Mouse (Mus musculus) layer of hippocampus, adult 18-20 months (tissue): ENCODE measurements around the gene Zbtb2. TPM values are rescaled to one million over a fixed set of nuclear protein-coding genes. Genes with fewer than 3 reads are reported as not detected.

Experiments used
- DNase-seq, 2 experiments: peaks; one replicate each; pipeline ENCODE4 v3.0.0; 2022; ENCODE audit warnings: low spot score in 2 of 2
- total RNA-seq, 2 experiments: library from RNA; stranded (reverse); gene quantifications; 2 replicates each; pipeline ENCODE4 v1.2.3; 2021

Gene Zbtb2
- total RNA-seq, 2 experiments from 2014 or later = 15.0 to 15.3 TPM

- peak; percentile 88 to 96 for DNase-seq
Observed at GRCm38 (mm10) chr10:4386609-4387591, 1.0 kb downstream of the Zbtb2 start.

DNA sequence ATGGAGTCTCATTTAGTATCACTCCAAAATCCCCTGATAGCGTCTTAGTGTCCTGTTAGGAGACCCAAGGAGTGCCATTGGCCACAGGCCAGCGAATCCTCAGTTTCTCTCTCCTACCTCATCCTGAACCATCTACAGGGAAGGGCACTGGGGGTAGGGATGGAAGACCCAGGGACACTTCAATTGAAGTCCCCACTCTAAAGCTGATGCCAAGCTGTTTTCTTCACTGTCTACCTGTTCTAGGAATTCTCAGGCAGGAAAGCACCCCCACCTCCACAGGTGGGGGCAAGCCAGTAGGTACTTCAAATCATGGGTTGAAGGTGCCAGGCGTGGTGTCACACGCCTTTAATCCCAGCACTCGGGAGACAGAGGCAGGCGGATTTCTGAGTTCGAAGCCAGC lies 3.7 kb downstream of the Zbtb2 start:
- no peak for DNase-seq

GRCm38 (mm10) chr10:4380748-4381147 lies 7.2 kb downstream of the Zbtb2 start:
- DNase-seq = no peak

DNA sequence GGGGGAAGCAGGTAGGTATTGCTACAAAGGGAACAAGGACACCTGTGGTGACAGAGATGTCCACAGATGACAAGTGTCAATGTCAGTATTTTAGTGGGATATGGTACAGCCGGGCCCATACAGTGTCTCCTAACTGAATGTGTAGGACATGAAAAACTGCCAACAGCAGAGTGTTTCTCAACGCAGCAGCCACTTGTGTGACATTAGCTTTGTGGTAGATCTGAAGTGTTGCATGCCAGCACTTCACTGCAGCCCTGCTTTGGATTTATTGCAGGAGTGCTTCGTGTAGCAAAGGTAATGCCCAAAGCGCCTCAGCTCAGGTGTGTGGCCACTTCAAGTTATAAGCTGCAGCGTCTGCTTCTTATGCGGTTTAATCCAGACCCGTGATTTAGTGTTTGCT lies 11.0 kb downstream of the Zbtb2 start:
- no peak for DNase-seq

DNA sequence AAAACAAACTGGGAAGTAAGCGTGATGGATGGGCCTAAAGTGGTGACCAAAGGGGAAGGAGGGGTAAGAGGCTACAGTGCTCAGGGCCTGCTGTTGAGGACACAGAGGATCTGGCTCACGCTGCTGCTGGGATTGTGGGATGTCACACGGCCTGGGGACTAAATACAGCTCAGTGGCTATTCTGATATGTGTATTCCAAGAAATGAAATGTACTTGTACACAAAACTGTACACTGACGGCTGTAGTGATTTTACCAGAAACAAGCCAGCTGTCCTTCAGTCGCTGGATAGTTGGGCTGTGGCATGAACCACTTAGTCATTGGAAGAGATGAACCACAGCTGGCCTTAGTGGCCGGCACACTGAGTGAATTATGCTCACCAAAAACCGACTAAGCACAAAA lies 11.4 kb downstream of the Zbtb2 start:
- no peak for DNase-seq

- DNase-seq = no peak
Observed at GRCm38 (mm10) chr10:4375267-4375666, 12.6 kb downstream of the Zbtb2 start.

- DNase-seq = no peak
Observed at GRCm38 (mm10) chr10:4374734-4375133, 13.2 kb downstream of the Zbtb2 start.

DNA sequence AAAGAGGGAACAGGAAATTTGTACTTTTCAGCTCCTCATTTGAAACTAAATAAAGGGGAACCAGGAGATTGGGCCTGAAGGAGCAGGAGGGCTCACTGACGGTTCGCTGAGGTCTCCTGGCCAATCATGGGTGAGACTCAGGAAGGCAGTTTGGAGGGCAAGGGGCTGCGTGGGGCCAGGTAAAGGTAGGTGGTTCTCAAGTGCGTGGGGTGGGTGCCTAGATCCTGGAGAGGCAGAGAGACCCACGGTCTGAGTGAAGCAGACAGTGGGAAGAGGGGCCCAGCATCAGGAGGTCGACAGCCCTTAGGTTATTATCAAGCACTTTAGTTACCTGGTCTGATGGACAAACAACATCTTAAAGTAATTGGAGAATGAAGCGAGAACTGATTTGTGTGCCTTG lies 13.7 kb downstream of the Zbtb2 start:
- no peak for DNase-seq

GRCm38 (mm10) chr10:4373558-4373957 lies 14.3 kb downstream of the Zbtb2 start:
- DNase-seq = no peak

GRCm38 (mm10) chr10:4372011-4372410 lies 15.9 kb downstream of the Zbtb2 start:
- peak in 1 of 2 experiments; percentile 75 for DNase-seq

DNA sequence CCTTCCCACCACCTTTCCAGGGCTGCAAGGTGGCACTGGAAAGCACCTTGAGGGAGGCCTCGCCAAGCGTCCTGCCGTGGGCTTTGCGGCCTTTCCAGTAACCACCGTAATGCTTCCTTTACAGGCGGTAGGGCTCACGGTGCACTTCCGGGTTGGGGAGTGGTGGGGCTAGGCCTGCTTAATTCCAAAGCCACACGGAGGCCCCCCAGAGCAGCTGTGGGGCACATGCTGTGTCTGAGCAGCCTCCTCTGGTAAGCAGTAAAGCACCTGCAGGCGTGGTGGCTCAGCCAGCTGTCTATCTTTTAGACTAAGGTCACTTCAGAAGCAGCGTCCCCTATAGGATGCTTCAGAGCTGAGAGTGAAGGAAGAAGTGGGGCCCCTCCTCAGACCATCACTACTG lies 17.8 kb downstream of the Zbtb2 start:
- no peak for DNase-seq

GRCm38 (mm10) chr10:4364618-4365017 lies 23.3 kb downstream of the Zbtb2 start:
- no peak for DNase-seq

DNA sequence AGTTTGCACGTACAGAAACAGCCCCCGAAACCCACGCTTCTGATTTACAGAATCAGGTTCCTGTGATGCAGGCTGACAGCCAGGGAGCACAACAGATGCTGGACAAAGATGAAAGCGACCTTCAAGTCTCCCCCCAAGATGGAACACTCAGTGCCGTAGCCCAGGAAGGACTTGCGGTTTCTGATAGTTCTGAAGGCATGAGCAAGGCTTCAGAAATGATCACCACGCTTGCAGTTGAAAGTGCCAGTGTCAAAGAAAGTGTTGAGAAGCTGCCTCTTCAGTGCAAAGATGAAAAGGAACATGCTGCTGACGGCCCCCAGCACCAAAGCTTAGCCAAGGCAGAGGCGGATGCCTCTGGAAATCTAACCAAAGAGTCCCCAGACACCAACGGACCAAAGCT lies 30.5 kb downstream of the Zbtb2 start:
- DNase-seq = no peak

DNA sequence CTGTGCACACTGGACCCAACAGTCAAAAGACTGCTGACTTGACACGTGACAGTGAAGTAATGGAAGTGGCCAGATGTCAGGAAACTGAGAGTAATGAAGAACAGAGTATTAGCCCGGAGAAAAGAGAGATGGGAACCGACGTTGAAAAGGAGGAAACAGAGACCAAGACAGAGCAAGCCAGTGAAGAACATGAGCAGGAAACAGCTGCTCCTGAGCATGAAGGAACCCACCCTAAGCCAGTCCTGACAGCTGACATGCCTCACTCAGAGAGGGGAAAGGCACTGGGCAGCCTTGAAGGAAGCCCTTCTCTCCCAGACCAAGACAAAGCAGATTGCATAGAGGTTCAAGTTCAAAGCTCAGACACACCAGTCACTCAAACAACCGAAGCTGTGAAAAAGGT lies 31.3 kb downstream of the Zbtb2 start:
- no peak for DNase-seq

GRCm38 (mm10) chr10:4355882-4356451 lies 31.9 kb downstream of the Zbtb2 start:
- no peak for DNase-seq

- DNase-seq = no peak
Observed at GRCm38 (mm10) chr10:4354371-4355260, 33.3 kb downstream of the Zbtb2 start.

GRCm38 (mm10) chr10:4347591-4347990 lies 40.3 kb downstream of the Zbtb2 start:
- no peak for DNase-seq

DNA sequence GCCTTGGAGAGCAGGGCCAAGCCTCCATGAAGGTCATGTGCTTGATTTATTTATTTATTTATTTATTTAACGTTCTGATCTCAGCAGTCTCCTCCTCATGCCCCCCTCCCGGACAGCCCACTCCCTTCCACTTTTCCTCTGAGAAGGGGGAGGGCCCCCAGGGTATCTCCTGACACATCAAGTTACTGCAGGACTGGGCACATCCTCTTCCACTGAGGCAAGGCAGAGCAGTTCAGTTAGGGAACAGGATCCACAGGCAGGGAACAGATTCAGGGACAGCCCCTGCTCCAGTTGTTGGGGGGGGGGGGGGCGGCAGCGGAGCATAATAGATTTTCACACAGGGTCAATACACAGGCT lies 40.8 kb downstream of the Zbtb2 start:
- no peak for DNase-seq

DNA sequence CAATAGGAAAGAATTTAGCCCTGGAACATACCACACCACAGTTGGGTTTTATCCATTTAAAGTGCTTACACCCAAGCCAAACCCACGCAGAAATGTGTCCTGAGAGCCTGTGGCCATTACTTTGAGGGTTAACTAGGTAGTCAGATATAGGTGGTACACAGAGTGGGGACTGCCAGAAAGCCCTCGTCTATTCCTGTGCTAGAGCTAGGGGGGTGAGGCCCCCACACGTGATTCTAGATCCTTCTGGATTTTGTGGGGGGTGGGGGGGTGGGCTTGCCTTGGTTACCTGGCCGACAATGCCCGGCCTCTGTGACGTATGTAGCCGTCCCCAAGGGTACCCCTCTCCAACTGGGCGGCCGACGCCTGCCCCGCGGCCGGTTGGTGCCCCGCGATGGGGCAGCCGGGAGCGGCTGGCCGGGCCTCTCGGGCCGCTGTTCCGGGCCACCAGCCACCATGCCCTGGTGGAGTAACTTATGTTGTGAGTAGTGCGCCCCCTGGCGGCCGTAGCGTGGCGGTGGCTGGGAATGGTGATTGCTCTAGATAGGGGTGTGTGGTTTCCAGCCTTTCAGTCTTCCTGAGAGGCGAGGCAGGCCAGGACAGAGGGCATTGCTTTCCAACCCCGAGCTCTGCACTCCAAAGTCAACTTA lies 41.3 kb downstream of the Zbtb2 start:
- peak; percentile 72 to 93 for DNase-seq

DNA sequence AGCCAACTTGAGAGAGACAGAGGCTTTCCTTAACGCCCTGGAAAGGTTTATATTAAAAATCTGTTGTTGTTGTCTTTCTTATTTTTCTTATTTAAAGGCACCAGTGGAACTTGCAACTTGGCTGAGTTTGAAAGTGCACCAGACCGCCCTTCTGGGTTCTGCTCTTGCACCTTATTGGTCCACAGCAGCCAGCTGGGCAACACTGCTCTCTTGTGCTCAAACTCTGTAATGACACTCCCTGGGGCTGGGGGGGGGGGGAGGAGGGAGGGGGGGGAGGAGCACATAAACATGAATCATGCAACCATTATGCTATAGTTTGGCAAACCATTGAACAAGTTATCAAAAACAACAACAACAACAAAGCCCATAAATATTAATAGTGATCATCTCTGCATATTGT lies 46.5 kb downstream of the Zbtb2 start:
- DNase-seq = no peak

DNA sequence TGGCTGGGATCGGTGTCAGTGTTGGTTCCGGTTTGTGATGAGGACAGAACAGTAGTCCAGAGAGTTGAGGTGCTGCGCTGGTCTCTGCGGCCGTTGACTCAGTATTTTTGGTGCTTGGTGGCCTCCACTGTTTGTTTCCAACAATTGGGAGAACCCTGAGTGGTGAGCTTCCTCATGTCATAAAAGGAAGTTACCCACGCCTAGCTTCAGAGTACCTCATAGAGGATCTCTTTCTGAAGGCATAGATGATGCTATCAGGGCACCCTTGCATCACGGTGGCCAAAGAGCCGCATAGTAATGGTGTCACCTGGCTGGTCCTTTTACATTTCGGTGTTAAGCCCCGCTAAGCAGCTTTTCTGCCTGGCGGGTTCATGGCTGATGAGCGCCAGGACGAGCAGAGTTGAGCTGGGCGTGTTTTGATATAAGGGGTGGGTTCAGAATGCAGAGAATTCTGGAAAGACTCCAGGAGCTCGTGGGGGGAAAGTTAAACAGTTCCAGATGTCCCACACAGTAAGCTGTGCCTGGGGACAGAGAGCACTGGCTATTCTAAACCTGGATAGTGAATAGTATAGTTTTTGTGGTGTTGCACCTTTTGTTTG lies 48.9 kb downstream of the Zbtb2 start:
- no peak for DNase-seq
